Mouse (Mus musculus): ENCODE results near the gene Gprc5d.
A peak's percentile ranks its signal among the peaks of the same experiment; 100 is the strongest.

Gene Gprc5d

DNA sequence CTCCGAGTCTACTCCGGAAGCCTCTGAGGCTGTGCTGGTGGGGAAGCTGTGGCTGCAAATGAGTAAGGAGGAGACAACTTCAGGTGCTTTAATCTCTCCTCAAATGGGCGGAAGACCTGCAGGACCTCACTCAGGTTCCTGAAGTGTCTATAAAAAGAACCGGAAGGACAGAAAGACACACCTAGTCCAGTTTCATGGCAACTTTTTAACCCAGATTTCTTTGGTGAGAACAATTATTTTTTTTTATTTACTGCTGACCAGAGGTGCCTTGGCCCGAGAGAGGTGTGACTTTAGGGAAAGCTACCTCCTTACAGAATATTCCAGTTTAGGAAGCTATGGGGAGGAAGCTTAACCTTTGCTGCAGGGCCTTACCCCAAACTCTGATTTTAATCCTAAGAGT lies at the start of gene Gprc5d:
Gene Gprc5d (minus strand): TSS at position 101 of the 400 bp plus-strand sequence.
- DNase-seq = no peak

GRCm38 (mm10) chr6:135166712-135167111 lies 48.6 kb upstream of the Gprc5d start:
- DNase-seq = no peak

DNA sequence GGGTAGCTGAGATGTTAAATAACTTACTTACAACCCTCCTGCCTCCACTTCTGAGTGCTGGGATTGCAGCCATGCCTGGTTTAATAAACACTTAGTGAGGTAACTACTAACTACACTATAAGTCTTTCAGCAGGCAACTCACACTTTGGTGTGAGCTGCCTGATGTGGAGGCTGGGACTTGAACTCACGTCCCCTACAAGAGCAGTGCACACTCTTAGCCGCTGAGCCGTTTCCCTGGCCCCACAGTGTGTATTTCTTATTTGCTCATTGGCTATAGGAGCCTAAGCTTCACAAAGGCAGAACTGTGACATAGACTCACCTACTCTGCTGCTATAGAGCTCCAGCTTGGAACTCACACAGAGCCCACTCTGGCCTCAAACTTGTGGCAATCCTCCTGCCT lies 48.2 kb upstream of the Gprc5d start:
- no peak for DNase-seq

- no peak for DNase-seq
Observed at GRCm38 (mm10) chr6:135165706-135166105, 47.6 kb upstream of the Gprc5d start.

DNA sequence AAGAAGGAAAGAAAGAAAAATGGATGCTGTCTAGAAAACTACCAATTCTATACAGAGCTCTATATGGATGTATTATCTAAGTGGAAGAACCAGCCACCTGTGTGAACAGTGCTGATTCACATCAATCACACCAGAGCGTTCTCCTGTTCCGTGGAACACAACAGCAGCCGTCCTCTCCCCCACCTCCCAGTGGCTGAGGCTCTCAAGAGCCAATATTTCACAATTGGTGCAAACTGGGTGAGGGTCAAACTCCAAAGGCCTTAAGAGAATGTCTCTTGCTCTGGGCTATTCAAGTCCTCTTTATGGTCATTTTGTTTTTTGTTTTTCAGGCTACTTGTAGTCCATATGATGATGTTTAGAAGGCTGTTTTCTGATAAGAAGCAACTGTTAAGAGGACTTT lies 47.1 kb upstream of the Gprc5d start:
- no peak for DNase-seq

DNA sequence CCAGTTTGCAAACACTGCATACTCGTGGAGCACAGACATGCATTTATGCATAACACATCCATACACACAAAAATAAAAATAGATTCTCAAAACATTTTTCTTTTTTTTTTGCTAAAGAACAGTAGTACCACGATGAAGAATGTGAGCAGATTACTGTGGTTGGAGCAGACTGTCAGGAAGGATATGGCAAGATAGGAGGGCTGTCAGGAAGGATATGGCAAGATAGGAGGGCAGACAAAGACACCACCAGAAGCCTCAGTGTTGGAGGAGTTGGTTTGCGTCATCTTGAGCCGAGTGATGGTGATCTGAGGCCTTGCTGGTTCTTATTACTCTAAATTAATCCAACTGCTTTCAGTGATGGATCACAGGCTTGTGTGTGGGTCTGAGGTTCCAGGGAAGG lies 44.8 kb upstream of the Gprc5d start:
- no peak for DNase-seq

DNA sequence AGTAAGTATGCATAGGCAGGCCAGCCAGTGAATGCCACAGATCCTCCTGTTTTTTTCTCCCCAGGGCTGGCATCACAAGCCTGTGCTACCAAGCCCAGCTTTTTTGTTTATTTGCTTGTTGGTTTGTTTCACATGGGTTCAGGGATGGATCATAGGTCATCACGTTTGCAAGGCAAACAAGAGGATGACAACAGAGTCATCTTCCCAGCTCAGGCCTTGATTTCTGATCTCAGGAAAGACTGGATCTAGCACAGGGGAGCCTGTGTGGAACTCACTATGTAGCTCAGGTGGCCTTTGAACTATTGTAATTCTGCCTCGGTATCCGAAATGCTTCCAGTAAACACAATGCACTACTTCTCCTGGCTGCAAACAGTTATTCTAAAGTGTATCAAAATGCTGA lies 44.2 kb upstream of the Gprc5d start:
- DNase-seq = no peak

DNA sequence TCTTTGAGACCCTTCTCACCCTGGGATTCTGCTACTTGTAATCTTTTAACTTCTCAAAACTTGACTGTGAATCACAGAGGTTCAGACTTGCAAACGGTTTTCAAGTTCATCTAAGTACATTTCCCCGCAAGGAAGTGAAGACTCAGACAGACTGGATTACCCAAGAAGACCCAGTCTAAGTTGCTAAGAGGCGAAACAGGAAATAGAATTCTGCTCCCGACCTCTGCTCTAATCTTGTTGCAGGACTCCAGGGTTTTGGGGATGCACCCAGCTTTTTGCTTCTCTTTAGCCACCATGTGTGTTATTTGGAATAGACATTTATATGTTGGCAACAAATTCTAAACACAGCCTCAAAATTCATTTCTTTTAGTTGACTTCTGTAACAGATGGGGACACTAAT lies 43.3 kb upstream of the Gprc5d start:
- DNase-seq = no peak

DNA sequence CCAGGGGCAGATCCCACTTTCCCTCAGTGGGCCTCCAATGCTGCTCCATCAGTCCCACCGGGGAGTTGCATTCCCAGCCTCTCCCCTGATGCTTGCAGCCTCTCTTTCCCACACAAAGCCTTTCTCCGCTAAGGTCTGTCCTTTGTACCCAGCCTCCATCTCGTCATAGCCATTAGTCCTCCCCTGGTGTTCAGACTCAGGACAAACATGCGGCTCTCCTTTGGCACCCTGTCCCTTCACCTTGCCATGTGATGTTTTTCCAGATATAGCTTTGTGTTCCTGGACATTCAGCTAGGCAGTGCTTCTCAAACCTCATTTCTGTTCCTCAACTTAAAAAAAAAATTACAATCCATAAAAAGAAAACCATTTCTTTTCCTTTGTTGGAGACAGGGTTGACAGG lies 40.4 kb upstream of the Gprc5d start:
- DNase-seq = no peak

- DNase-seq = no peak
Observed at GRCm38 (mm10) chr6:135157496-135157895, 39.4 kb upstream of the Gprc5d start.

DNA sequence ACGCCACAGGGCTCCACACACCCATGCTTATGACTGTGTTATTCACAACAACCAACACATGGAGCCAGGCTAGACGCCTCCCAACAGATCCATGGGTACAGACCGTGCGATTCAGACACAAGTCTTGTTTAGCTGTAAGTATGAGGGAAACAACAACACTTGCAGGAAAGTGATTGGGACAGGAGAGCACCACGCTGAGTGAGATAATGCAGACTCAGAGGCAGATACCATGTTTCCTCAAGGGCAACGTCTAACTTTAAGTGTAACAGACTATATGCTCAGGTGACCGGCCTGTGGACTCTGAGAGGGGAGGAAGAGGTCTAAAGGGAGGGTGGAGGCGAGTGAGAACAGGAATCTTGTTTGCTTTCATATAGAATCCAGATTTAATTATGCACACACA lies 38.5 kb upstream of the Gprc5d start:
- DNase-seq = no peak

GRCm38 (mm10) chr6:135153719-135154118 lies 35.6 kb upstream of the Gprc5d start:
- DNase-seq = no peak

- peak; percentile 52 for DNase-seq
Observed at GRCm38 (mm10) chr6:135150311-135150710, 32.2 kb upstream of the Gprc5d start.

GRCm38 (mm10) chr6:135149722-135150121 lies 31.6 kb upstream of the Gprc5d start:
- no peak for DNase-seq

DNA sequence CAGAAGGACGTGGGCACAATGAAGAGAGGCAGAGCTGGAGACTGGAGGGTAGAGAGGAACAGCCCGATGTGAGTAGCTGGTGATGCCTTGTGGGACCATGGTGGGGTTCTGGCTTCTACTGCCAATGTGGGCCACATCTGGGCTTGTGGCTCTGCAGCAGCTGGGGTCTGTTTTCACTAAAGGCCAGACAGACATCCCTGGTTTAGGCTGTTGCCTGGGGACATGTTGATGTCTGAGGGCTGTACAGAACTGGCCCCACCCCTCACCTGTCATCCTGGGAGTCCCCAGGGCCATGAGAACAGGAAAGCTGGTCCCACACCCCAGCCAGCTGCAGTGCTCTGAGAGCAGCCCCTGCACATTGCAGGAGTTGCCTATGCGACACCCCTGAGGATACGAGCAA lies 31.1 kb upstream of the Gprc5d start:
- no peak for DNase-seq

DNA sequence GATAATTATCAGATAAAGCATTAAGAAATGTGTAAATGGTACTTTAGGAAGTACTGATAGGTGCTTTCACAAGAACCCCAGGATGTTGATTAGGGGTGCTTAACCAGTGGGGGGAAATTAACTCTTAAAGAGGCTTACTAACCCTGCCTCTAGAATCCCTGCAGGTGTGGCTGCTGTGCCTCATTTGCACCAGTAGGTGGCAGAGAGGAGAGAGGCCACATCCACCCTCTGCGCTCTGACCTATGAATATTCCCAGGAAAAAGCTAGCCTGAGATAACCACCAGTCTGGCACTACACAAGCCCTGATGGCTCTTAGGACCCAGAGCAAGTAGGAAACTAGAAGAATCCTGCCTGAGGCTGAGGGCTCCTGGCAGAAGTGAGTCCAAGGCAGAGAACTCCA lies 30.4 kb upstream of the Gprc5d start:
- no peak for DNase-seq

- DNase-seq = no peak
Observed at GRCm38 (mm10) chr6:135145976-135146375, 27.9 kb upstream of the Gprc5d start.

DNA sequence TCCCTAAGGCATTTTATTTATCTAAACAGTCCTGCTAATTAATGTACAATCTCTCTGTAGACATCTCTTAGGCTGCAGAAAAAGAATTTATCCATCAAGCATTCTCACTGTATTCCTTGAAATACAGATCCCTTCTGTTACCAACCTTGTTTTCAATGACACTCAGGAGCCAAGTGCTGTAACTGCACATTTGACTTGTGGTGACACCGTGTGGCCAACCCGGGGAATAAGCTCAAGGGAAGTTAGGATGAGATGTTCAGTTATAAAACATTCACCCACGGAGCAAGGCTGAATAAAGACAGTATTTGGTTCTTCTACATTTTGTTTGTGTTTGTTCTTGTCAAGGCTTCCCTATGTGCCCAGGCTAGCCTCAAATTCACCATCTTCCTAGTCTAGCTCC lies 26.4 kb upstream of the Gprc5d start:
- DNase-seq = no peak

- no peak for DNase-seq
Observed at GRCm38 (mm10) chr6:135143151-135143550, 25.1 kb upstream of the Gprc5d start.

DNA sequence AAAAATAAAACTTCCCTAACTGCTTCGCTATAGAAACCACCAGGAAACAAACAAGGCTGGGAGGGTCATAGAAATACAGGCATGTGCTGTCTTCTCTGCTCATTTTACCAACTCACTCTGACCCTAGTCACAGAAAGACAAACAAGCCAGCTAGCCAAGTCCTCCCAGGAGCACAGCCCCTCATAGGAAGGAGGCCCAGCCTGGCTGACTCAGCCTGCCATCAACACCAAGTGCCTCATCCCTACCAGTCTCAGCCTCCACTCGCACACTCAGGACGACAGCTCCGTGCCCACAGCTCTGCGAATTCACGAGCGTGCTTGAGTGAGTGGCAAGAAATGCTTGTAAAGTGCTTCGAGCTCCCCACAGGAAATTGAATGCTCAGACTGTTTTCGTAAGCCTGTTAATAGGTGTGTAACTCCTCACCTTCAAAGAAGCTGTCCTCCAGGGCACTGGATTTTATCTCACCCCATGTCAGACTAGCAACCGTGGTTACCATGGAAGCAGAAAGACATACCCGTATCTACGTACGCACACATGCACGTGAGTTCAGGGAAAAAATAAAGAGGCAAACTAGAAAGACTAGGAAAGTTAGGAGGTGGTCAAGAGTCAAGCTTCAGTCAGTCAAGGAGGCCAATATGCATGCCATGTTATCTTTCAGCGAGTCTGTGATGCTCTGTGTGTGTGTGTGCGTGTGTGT lies 23.5 kb upstream of the Gprc5d start:
- DNase-seq = no peak

DNA sequence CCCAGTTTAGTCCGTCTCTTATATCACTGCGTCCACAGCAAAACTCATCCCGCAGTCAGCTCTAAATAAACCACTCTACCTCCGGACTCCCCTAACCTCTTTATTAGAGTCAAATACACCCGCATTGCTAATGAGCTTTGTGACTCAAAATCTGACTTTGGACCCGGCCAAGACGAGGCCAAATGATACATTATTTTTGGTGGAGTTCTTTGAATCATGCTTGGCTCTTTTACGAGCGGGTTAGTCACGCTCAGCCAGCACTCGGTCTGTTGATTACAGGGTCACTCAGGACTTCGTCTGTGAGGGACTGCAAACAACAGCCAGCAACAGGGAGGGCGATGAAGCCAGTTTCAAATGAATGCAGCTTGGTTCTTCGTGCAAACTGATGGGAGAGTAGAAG lies 20.7 kb upstream of the Gprc5d start:
- no peak for DNase-seq

DNA sequence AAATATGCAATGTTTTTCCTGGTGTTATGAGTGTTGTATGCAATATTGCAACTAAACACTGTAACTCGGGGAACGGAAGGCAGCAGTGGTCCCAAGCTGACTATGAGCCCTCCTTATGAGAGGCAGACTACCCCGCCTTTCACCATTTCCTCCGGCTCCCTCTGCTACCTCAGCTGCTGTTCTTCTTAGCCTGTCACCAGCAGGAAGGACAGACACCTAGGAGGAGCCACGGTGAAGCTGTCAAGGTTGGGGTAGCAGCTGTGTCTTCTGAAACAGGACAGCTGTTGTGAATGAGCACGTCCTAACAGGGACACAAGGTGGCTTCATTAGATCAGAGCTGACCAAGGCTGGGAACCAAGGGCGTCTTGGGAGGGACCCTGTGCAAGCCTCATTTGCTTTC lies 20.1 kb upstream of the Gprc5d start:
- no peak for DNase-seq

GRCm38 (mm10) chr6:135137736-135138135 lies 19.7 kb upstream of the Gprc5d start:
- DNase-seq = no peak

- DNase-seq = no peak
Observed at GRCm38 (mm10) chr6:135136439-135137161, 18.5 kb upstream of the Gprc5d start.

DNA sequence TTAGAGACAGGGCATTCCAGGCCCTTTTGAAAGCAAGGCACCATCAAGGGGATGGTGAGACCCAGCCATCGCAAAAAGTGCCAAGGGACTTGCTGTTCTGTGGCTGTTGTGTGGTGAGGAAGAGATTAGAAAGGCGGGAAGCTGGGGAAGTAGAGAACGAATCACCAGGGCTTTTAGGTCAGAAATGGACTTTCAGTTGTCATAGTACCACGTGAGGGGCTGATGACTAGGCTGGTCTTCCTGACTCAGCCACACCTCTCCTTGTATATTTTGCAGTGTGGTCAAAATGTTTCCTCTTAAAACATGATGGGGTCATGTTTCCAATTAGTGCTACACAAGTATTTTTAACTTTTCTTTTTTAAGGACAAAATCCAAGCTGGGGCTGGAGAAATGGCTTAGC lies 17.7 kb upstream of the Gprc5d start:
- no peak for DNase-seq
